Mouse (Mus musculus): Measurements from ENCODE around the gene Zmym1. TPM values are rescaled to one million over a fixed set of nuclear protein-coding genes. Genes with fewer than 3 reads are reported as not detected.

Zmym1 gene
- polyA plus RNA-seq, 1 experiment = 57.4 TPM

DNA sequence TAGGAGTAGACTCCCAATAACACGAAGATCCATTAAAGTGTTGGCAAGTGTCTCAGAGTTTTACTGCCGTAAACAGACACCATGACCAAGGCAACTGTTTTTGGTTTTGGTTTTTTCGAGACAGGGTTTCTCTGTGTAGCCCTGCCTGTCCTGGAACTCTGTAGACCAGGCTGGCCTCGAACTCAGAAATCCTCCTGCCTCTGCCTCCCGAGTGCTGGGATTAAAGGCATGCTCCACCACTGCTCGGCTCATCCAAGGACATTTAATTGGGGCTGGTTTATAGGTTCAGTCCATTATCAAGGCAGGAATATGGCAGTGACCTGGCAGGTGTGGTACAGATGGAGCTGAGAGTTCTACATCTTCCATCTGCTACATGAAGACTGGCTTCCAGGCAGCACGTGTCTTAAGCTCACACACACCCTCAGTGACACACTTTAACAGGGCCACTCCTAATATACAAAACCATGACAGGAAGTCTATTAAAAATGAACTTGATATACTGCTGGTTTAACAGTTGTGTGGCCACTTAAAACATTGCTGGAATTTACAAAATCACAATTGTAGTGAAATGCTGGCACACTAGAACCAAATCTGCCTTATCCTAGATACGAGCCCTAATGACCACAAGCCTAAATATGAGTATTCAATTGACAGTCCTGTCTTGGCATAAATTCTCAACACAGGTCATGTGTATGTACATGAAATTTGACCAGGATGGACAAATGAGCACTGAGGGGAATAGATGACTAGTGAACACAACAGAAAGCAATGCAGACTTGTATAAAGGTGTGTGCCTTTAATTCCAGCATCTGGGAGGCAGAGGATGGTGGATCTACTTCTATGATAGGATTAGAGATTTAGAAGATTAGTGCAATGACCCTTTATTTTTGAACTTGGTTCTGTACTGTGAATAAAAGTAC, 22.8 kb downstream of the Zmym1 start:
- Histone ChIP-seq H3K4me1 (ENCODE audit: control insufficient read depth, insufficient read depth, low read length) (no peaks in the 10 kb centered on the region), H3K4me3 (ENCODE audit: low read depth, low read length) (no peak overlapping the region), H3K36me3 (ENCODE audit: control insufficient read depth, insufficient read depth, low read length, poor library complexity, severe bottlenecking) (peaks cover 75% of the 10 kb centered on the region), H3K27me3 (ENCODE audit: control insufficient read depth, insufficient read depth, low read length, poor library complexity, severe bottlenecking) (no peaks in the 10 kb centered on the region), H3K9me3 (replicated peaks; ENCODE audit: control insufficient read depth, insufficient read depth, low read length, poor library complexity, severe bottlenecking) (no peaks in the 10 kb centered on the region), H3K9ac (ENCODE audit: low read depth, poor library complexity, severe bottlenecking) (no peak overlapping the region), H3K27ac (ENCODE audit: insufficient read depth, low read length) (no peak overlapping the region)
- no peak for TF ChIP-seq EP300 (IDR thresholded peaks at IDR 0.05; ENCODE audit: insufficient read depth, low read depth, low read length)
- no peak for TF ChIP-seq POLR2A (IDR thresholded peaks at IDR 0.05; ENCODE audit: insufficient read depth, low read length)
- TF ChIP-seq CTCF (IDR thresholded peaks at IDR 0.05; ENCODE audit: low read depth, low read length) = no peak

DNA sequence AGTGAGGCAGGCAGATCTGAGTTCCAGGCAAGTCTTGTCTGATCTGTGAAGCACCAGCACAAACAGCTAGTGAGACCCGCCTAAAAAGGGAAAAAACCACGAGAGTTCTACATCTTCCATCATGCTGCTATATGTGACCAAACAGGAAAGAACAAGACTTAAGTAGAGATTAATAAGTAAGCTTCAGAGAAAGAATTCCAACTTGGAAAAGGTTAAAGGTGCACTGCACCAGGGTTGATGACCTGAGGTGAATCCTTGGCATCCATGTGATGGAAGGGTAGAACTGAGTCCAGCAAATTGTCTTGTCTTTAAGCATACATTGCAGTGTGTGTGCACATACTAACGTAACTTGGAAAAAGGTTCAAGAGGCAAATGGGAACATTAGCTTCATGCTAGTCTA, 23.8 kb downstream of the Zmym1 start:
- Histone ChIP-seq H3K36me3 (ENCODE audit: control insufficient read depth, insufficient read depth, low read length, poor library complexity, severe bottlenecking) (peaks cover 82% of the 10 kb centered on the region), H3K9me3 (replicated peaks; ENCODE audit: control insufficient read depth, insufficient read depth, low read length, poor library complexity, severe bottlenecking) (no peaks in the 10 kb centered on the region), H3K27me3 (ENCODE audit: control insufficient read depth, insufficient read depth, low read length, poor library complexity, severe bottlenecking) (no peaks in the 10 kb centered on the region), H3K9ac (ENCODE audit: low read depth, poor library complexity, severe bottlenecking) (no peak overlapping the region), H3K27ac (ENCODE audit: insufficient read depth, low read length) (no peak overlapping the region), H3K4me3 (ENCODE audit: low read depth, low read length) (no peak overlapping the region), H3K4me1 (ENCODE audit: control insufficient read depth, insufficient read depth, low read length) (no peaks in the 10 kb centered on the region)
- TF ChIP-seq EP300 (IDR thresholded peaks at IDR 0.05; ENCODE audit: insufficient read depth, low read depth, low read length) (no peak), POLR2A (IDR thresholded peaks at IDR 0.05; ENCODE audit: insufficient read depth, low read length) (no peak), CTCF (IDR thresholded peaks at IDR 0.05; ENCODE audit: low read depth, low read length) (no peak)

DNA sequence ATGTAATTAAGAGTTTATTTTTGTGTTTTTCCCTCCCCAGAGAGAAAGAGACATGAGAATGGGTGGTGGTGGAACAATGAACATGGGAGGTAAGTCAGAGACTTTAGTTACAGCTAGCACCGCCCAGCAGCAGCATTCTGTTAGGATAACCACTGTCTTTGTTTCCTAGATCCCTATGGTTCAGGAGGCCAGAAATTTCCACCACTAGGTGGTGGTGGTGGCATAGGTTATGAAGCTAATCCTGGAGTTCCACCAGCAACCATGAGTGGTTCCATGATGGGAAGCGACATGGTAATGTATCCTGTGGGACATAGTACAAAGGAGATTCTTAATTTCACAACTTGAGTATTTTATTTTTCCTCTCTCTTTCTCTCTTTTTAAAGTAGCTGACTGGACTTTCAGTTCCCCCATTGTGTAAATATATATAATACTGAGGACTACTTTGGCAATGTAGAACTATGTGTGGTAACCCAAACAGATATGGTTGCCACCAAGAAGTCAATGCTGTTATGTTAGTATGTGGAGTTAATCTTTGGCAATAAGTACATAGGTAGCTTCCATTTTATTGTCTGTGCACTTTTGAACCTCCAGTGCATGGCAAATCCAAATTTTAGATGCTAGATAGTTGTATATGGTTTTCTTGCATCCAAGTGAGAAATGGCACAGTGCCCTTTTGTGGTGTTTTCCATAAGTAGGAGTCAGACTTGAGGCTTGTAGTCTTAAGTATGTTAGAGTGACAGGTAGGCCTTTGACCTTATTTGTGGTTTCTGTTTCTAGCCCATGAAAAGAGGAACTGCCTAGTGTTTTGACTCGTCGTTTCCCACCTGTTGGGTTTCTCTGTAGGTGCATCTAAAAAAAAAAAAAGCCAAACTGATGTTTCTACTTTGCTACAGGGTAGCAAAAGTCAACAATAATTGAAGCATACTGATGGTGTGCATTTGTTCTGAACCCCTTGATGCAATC, 33.4 kb downstream of the Zmym1 start:
- Histone ChIP-seq H3K27me3 (ENCODE audit: control insufficient read depth, insufficient read depth, low read length, poor library complexity, severe bottlenecking) (no peaks in the 10 kb centered on the region), H3K27ac (ENCODE audit: insufficient read depth, low read length) (no peak overlapping the region), H3K9ac (ENCODE audit: low read depth, poor library complexity, severe bottlenecking) (no peak overlapping the region), H3K36me3 (ENCODE audit: control insufficient read depth, insufficient read depth, low read length, poor library complexity, severe bottlenecking) (peaks cover 97% of the 10 kb centered on the region), H3K9me3 (replicated peaks; ENCODE audit: control insufficient read depth, insufficient read depth, low read length, poor library complexity, severe bottlenecking) (no peaks in the 10 kb centered on the region), H3K4me1 (ENCODE audit: control insufficient read depth, insufficient read depth, low read length) (no peaks in the 10 kb centered on the region), H3K4me3 (ENCODE audit: low read depth, low read length) (no peak overlapping the region)
- TF ChIP-seq CTCF (IDR thresholded peaks at IDR 0.05; ENCODE audit: low read depth, low read length) = peak; percentile 2
- TF ChIP-seq POLR2A (IDR thresholded peaks at IDR 0.05; ENCODE audit: insufficient read depth, low read length) = no peak
- TF ChIP-seq EP300 (IDR thresholded peaks at IDR 0.05; ENCODE audit: insufficient read depth, low read depth, low read length) = no peak

DNA sequence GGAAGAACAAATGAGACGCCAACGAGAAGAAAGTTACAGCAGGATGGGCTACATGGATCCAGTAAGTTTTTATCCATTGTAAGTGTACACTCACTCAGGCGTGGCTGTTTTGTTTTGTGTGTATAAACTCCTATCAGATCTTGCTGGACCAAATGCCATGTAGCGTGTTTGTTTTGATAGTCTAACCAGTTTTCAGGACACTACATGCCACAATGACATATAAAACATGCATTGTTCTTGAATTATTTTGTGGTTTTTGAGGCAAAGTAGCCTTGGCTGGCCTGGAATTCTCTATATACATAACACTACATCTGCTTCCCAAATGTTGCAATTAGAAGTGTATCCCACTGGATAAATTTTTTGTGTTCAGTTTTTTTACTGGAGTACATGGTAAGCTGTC, 34.1 kb downstream of the Zmym1 start:
- no peak overlapping the region for H3K27ac ChIP-seq (ENCODE audit: insufficient read depth, low read length)
- H3K4me1 ChIP-seq (ENCODE audit: control insufficient read depth, insufficient read depth, low read length) = no peaks in the 10 kb centered on the region
- no peak for TF ChIP-seq CTCF (IDR thresholded peaks at IDR 0.05; ENCODE audit: low read depth, low read length)
- TF ChIP-seq POLR2A (IDR thresholded peaks at IDR 0.05; ENCODE audit: insufficient read depth, low read length) = no peak
- TF ChIP-seq EP300 (IDR thresholded peaks at IDR 0.05; ENCODE audit: insufficient read depth, low read depth, low read length) = no peak
- H3K4me3 ChIP-seq (ENCODE audit: low read depth, low read length) = no peak overlapping the region
- no peaks in the 10 kb centered on the region for H3K27me3 ChIP-seq (ENCODE audit: control insufficient read depth, insufficient read depth, low read length, poor library complexity, severe bottlenecking)
- no peaks in the 10 kb centered on the region for H3K9me3 ChIP-seq (replicated peaks; ENCODE audit: control insufficient read depth, insufficient read depth, low read length, poor library complexity, severe bottlenecking)
- peaks cover 94% of the 10 kb centered on the region for H3K36me3 ChIP-seq (ENCODE audit: control insufficient read depth, insufficient read depth, low read length, poor library complexity, severe bottlenecking)
- no peak overlapping the region for H3K9ac ChIP-seq (ENCODE audit: low read depth, poor library complexity, severe bottlenecking)

DNA sequence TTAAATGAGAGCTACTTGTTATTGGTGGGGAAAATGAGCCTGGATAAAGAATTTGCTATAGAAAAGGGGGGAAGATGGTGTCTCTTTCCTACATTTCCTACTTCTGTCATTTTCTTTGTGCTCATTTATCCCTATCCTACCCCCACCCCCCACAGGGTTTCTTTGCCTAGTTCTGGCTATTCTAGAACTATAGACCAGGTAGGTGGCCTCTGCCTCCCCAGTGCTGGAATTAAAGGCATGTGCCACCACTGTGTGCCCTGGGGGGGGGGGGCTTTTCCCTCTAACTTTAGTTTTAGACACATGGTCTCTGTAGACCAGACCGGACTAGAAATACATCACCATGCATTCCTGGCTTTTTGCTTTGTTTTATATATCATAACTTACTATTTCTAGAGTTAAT, 36.7 kb downstream of the Zmym1 start:
- Histone ChIP-seq H3K9ac (ENCODE audit: low read depth, poor library complexity, severe bottlenecking) (peak overlapping the region; percentile 100), H3K27me3 (ENCODE audit: control insufficient read depth, insufficient read depth, low read length, poor library complexity, severe bottlenecking) (no peaks in the 10 kb centered on the region), H3K27ac (ENCODE audit: insufficient read depth, low read length) (no peak overlapping the region), H3K36me3 (ENCODE audit: control insufficient read depth, insufficient read depth, low read length, poor library complexity, severe bottlenecking) (peaks cover 70% of the 10 kb centered on the region), H3K4me1 (ENCODE audit: control insufficient read depth, insufficient read depth, low read length) (no peaks in the 10 kb centered on the region), H3K4me3 (ENCODE audit: low read depth, low read length) (no peak overlapping the region; the same call in 1 of the 2 replicates), H3K9me3 (replicated peaks; ENCODE audit: control insufficient read depth, insufficient read depth, low read length, poor library complexity, severe bottlenecking) (no peaks in the 10 kb centered on the region)
- TF ChIP-seq EP300 (IDR thresholded peaks at IDR 0.05; ENCODE audit: insufficient read depth, low read depth, low read length) = no peak
- no peak for TF ChIP-seq POLR2A (IDR thresholded peaks at IDR 0.05; ENCODE audit: insufficient read depth, low read length)
- TF ChIP-seq CTCF (IDR thresholded peaks at IDR 0.05; ENCODE audit: low read depth, low read length) = no peak
